Mouse (Mus musculus): Measurements from ENCODE around the gene Vmn1r100.
"Not testable (repeated sequence)": the region's sequence is repeated elsewhere in the genome, so short reads cannot be mapped to it uniquely, and the experiment has no call there.

DNA sequence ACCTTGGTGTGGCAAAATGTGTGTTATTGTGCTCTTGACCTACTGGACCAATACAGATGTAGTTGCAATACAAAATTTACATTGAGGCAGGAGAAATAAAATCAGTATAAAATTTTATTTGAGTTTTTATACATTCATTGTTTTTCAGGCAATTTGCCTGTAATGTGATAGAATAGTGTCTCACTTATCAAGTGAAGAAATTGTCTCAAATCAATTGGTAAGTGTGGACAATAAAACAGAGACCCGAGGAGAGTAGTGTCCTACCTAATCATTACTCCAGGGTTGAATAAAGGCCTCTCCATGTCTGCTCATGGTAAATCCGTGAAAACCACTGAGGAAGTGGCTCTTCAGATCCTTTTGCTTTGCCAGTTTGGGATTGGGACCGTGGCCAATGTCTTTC lies at the start of gene Vmn1r100:
- TF ChIP-seq CTCF (IDR thresholded peaks at IDR 0.05; ENCODE audit: low read depth); EP300 (optimal IDR thresholded peaks at IDR 0.05): not testable (repeated sequence)
